Comparison of ENCODE assay signal across 16 mouse cellular contexts in genomic region chr6:85388608-85389007, GRCm38 (mm10). TPM values are rescaled to one million over a fixed set of nuclear protein-coding genes. Genes with fewer than 3 reads are reported as not detected.
"Had no signal": no experiment of that assay in that cellular context is flagged by ENCODE, and none has a peak within 500 bp of the region (broad histone marks: within the 10 kb centered on the region; RNA-seq: fewer than 3 reads in every experiment).

No protein-coding gene starts in this region.

- H3K4me2 ChIP-seq: intestine, embryonic 15.5 days; limb, embryonic 12.5 days; neural tube, embryonic 12.5 days had no signal

- H3K9ac ChIP-seq: intestine, embryonic 15.5 days; limb, embryonic 12.5 days; neural tube, embryonic 12.5 days had no signal

- H3K27me3 ChIP-seq: intestine, embryonic 15.5 days; neural tube, embryonic 12.5 days had no signal

- H3K36me3 ChIP-seq: intestine, embryonic 15.5 days; limb, embryonic 12.5 days; midbrain, embryonic 10.5 days; neural tube, embryonic 12.5 days had no signal

- H3K4me1 ChIP-seq: intestine, embryonic 15.5 days; limb, embryonic 12.5 days; neural tube, embryonic 12.5 days had no signal

- H3K27ac ChIP-seq: intestine, embryonic 15.5 days; limb, embryonic 12.5 days; midbrain, embryonic 10.5 days; neural tube, embryonic 12.5 days had no signal

- ATAC-seq: intestine, embryonic 15.5 days had no signal

- H3K9me3 ChIP-seq: intestine, embryonic 15.5 days; limb, embryonic 12.5 days; neural tube, embryonic 12.5 days had no signal

- H3K4me3 ChIP-seq: intestine, embryonic 15.5 days; limb, embryonic 12.5 days; midbrain, embryonic 10.5 days; neural tube, embryonic 12.5 days had no signal

- DNase-seq: kidney, adult 18-20 months; kidney, postnatal 10 days; midbrain, embryonic 14.5 days; retina, postnatal 1 day; thymus, postnatal 14 days had no signal

RNA-seq across cellular contexts. Expression of gene Noto, which starts 35.1 kb away (rescaled TPM):
- total RNA-seq: layer of hippocampus, postnatal 10 days; left cerebral cortex, postnatal 36 days; liver, adult 2 months; neutrophil, adult 5-6 weeks had no signal
- polyA plus RNA-seq: intestine, embryonic 15.5 days; kidney, embryonic 14.5 days; large intestine, adult 2 months; limb, embryonic 12.5 days; liver, adult 2 months; midbrain, embryonic 10.5 days; midbrain, embryonic 14.5 days; neural tube, embryonic 12.5 days; stomach, embryonic 16.5 days had no signal
